Mouse (Mus musculus) spleen, adult 2 months (tissue): ENCODE measurements around the gene Phpt1. TPM values are rescaled to one million over a fixed set of nuclear protein-coding genes. Genes with fewer than 3 reads are reported as not detected.

Source experiments
- DNase-seq, 2 experiments: peaks; one replicate each; pipeline versions ENCODE4 v3.0.0 to v3.0.0-alpha.2; 2012 to 2021; ENCODE audit warnings: low spot score in 2 of 2, low read depth in 1 of 2
- H3K27ac ChIP-seq: fragments of 200-500 bp; 2 replicates; pipeline ENCODE4 v1.5.1; 2012; ENCODE audit warnings: low read length, inconsistent platforms; ENCODE audit not compliant: insufficient read depth
- H3K27me3 ChIP-seq: fragments of 200-500 bp; 2 replicates; pipeline ENCODE4 v1.6.1; 2012; ENCODE audit warnings: mild to moderate bottlenecking, moderate library complexity, low read length, inconsistent platforms; ENCODE audit not compliant: control insufficient read depth, insufficient read depth
- H3K36me3 ChIP-seq: fragments of 200-500 bp; 2 replicates; pipeline ENCODE4 v1.6.1; 2012; ENCODE audit warnings: mild to moderate bottlenecking, low read length, inconsistent platforms; ENCODE audit not compliant: control insufficient read depth, insufficient read depth
- H3K4me1 ChIP-seq: fragments of 200-500 bp; 2 replicates; pipeline ENCODE4 v1.6.1; 2011; ENCODE audit warnings: inconsistent platforms; ENCODE audit not compliant: control insufficient read depth, insufficient read depth, insufficient read length
- H3K4me3 ChIP-seq: fragments of 200-500 bp; 2 replicates; pipeline ENCODE4 v1.5.1; 2011; ENCODE audit warnings: mild to moderate bottlenecking, inconsistent platforms; ENCODE audit not compliant: insufficient read depth, insufficient read length; ENCODE audit errors: extremely low read depth
- CTCF ChIP-seq: fragments of 200-500 bp; IDR thresholded peaks from 2 replicates; pipeline ENCODE4 v1.5.1; 2011; ENCODE audit warnings: mild to moderate bottlenecking, inconsistent platforms; ENCODE audit not compliant: insufficient read depth, insufficient read length, insufficient replicate concordance; ENCODE audit errors: extremely low read depth
- POLR2A ChIP-seq: fragments of 200-500 bp; IDR thresholded peaks from 2 replicates; pipeline ENCODE4 v1.6.1; 2011; ENCODE audit warnings: low read depth, low read length, inconsistent platforms
- WGBS: fragments of 180-500 bp; shearing (Covaris S2); methylation state at CpG from one replicate; pipeline ENCODE4 v1.1.7; 2018; 5-methylcytosine and 5-hydroxymethylcytosine counted together
- polyA plus RNA-seq: library from polyadenylated mRNA; depleted of rRNA; stranded (reverse); fragments of >200 nt; gene quantifications from 2 replicates; pipeline ENCODE4 v1.2.3, GENCODE M21; 2012; rRNA removed

The Phpt1 gene
- polyA plus RNA-seq, 1 experiment = 22.5 TPM

DNA sequence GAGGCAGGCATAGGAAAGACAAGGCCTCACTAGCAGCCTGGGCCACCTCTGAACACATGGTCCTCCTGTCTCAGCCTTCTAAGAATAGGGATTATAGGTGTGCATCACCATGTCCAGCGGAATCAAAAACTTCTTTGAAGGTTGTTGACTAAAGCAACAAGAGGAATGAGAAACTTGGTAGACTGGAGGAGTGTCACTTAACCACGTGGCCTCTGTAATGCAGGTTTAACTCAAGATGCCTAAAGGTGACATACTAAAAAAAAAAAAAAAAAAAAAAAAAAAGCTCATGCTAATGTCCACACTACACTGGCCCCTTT lies 40.2 kb downstream of the Phpt1 start:
- TF ChIP-seq CTCF = no peak
- no peak for TF ChIP-seq POLR2A
- Histone ChIP-seq H3K27me3 (no peaks in the 10 kb centered on the region), H3K4me1 (peaks cover 20% of the 10 kb centered on the region), H3K36me3 (peaks cover 26% of the 10 kb centered on the region), H3K27ac (peak overlapping the region; percentile 96), H3K4me3 (no peak overlapping the region)
- WGBS = 81% methylated on average over 2 of the region's 2 CpGs
- no peak for DNase-seq

DNA sequence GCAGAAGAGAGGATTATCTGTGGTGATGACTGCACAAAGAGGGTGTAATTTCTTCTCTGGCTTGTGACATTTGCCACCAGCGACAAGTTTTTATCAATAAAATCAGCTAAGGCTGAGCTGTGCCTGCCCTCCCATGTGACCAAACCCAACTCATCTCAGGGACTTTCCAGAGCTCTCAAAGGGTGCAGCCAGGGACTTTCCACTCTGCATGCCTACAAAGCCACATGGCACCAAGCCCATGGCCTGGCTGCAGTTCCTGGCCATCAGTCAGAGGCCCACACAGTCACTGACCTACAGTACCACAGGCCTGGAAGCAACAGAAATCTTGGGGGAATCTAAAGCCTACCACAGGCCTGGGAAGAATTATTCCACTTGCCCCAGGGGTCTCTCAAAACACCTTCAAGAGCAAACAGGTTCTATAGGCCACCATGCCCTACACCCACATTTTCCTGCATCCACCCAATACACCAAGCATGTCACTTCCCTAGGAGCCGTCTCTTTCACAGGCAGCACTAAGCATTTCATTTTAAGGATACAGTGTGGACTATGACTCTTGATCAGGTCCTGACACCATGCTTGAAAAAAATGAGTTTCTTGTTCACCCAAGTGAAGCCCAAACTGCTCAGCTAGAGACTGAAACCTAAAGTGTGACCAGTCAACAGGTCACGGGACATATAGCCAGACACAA lies 40.7 kb downstream of the Phpt1 start:
- H3K36me3 ChIP-seq = peaks cover 28% of the 10 kb centered on the region
- peak overlapping the region; percentile 96 for H3K27ac ChIP-seq

DNA sequence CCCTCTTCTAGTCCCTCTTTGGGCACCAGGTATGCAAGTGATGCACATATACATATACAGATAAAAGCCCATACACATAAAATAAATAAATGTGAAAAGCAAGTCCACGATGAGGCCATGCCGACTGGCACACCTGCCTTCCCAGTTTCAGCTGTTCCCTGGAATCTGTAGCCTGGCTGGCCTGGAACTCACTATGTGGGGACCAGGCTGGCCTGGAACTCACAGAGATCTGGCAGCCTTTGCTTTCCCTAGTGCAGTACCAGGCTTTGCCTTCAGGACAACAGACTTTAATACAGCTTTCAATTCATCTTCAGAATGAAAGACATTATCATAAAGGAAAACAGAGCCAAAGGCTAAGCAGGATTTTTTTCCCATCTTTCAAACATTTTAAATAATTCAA lies 41.3 kb downstream of the Phpt1 start:
- H3K4me1 ChIP-seq = peaks cover 20% of the 10 kb centered on the region
- H3K36me3 ChIP-seq = peaks cover 31% of the 10 kb centered on the region
- peak overlapping the region; percentile 96 for H3K27ac ChIP-seq

More for the DNA sequence above, 40.7 kb downstream of the Phpt1 start:
- TF ChIP-seq CTCF (no peak), POLR2A (no peak)
- no peaks in the 10 kb centered on the region for H3K27me3 ChIP-seq
- peaks cover 20% of the 10 kb centered on the region for H3K4me1 ChIP-seq
- 29% methylated on average over 3 of the region's 3 CpGs for WGBS
- H3K4me3 ChIP-seq = no peak overlapping the region
- peak; percentile 77 for DNase-seq

DNA sequence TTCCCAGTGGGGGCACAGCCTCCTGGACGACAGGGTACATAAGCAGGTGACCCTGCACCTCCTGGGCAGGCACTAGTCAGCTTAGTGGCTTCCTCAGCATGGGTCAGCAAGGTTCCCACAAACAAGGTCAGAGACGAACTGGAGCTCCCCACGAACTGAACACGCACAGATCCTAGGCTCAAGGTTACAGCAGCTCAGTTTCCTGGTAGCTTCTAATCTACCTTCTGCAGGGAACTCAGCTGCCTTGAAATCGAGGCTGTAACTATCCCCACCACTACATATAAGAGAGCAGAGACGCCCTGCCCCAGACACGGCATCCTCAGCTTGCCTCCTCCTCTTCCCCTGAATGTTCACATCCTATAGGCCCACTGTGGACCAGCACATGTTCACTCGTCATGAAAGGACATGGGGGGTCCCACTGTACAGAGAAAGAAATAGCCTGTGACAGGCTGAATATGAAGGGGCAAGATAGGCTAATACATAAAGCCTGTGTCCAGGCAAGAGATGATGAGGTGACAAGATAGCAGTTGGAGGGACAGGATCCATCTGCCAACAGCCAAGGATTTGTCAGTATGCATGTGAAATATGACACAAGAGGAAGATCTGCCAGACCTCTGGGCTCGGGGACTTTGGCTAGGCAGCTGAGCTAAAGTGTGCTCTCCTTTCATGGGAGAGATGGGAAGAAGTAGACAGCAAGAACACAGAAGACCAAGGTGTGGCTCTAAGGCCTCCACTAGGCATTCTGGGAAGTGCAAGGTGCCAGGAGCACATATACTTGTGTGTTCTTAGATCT lies 48.3 kb downstream of the Phpt1 start:
- no peak for DNase-seq
- Histone ChIP-seq H3K27ac (no peak overlapping the region), H3K36me3 (peaks cover 64% of the 10 kb centered on the region), H3K27me3 (no peaks in the 10 kb centered on the region), H3K4me3 (no peak overlapping the region), H3K4me1 (no peaks in the 10 kb centered on the region)
- 87% methylated on average over 9 of the region's 9 CpGs for WGBS
- TF ChIP-seq CTCF (no peak), POLR2A (no peak)

More for the DNA sequence above, 41.3 kb downstream of the Phpt1 start:
- WGBS = 91% methylated on average over 2 of the region's 2 CpGs
- DNase-seq = no peak
- TF ChIP-seq POLR2A (no peak), CTCF (no peak)
- no peak overlapping the region for H3K4me3 ChIP-seq
- H3K27me3 ChIP-seq = no peaks in the 10 kb centered on the region

Other genes starting within 250 kb of the Phpt1 start
- gene Man1b1, start 242.9 kb downstream of the Phpt1 start, polyA plus RNA-seq = 11.4 and 14.6 TPM in 2 replicates
- 35.1 and 41.8 TPM in 2 replicates for gene Dpp7, start 218.9 kb downstream of the Phpt1 start, polyA plus RNA-seq
- 28.4 and 55.4 TPM in 2 replicates for gene Uap1l1, start 209.5 kb downstream of the Phpt1 start, polyA plus RNA-seq
- gene Sapcd2, start 202.9 kb downstream of the Phpt1 start, polyA plus RNA-seq = 6.7 and 9.4 TPM in 2 replicates
- 5.0 and 5.9 TPM in 2 replicates for gene Entpd2, start 179.3 kb downstream of the Phpt1 start, polyA plus RNA-seq
- gene Npdc1, start 175.9 kb downstream of the Phpt1 start, polyA plus RNA-seq = 31.0 and 36.5 TPM in 2 replicates
- 2.4 and 3.7 TPM in 2 replicates for gene Fut7, start 152.0 kb downstream of the Phpt1 start, polyA plus RNA-seq
- gene Abca2, start 146.5 kb downstream of the Phpt1 start, polyA plus RNA-seq = 61.1 and 67.6 TPM in 2 replicates
- gene Clic3, start 118.4 kb downstream of the Phpt1 start, polyA plus RNA-seq = 2.5 and 3.1 TPM in 2 replicates
- 68.7 and 86.4 TPM in 2 replicates for gene Paxx, start 114.1 kb downstream of the Phpt1 start, polyA plus RNA-seq
- 0.27 and 7.8 TPM in 2 replicates for gene Ptgds, start 105.2 kb downstream of the Phpt1 start, polyA plus RNA-seq
- not detected in 2 replicates for gene Lcn12, start 81.3 kb downstream of the Phpt1 start, polyA plus RNA-seq
- gene Fbxw5, start 74.5 kb downstream of the Phpt1 start, polyA plus RNA-seq = 34.7 and 42.0 TPM in 2 replicates
- 1.9 TPM in 2 replicates for gene C8g, start 73.5 kb downstream of the Phpt1 start, polyA plus RNA-seq
- gene Traf2, start 28.3 kb downstream of the Phpt1 start, polyA plus RNA-seq = 21.6 and 22.6 TPM in 2 replicates
- 56.2 and 74.7 TPM in 2 replicates for gene Edf1, start 17.4 kb downstream of the Phpt1 start, polyA plus RNA-seq
- gene Mamdc4, start 379 bp downstream of the Phpt1 start, polyA plus RNA-seq = 2.2 and 4.0 TPM in 2 replicates
- 6.3 and 7.6 TPM in 2 replicates for gene Ajm1, start 6.5 kb upstream of the Phpt1 start, polyA plus RNA-seq
- gene Rabl6, start 33.3 kb upstream of the Phpt1 start, polyA plus RNA-seq = 43.6 and 55.1 TPM in 2 replicates
- gene Ccdc183, start 42.5 kb upstream of the Phpt1 start, polyA plus RNA-seq = not detected in 2 replicates
- gene Tmem141, start 46.8 kb upstream of the Phpt1 start, polyA plus RNA-seq = 16.4 and 16.8 TPM in 2 replicates
- 71.2 and 120 TPM in 2 replicates for gene Fcna, start 52.8 kb upstream of the Phpt1 start, polyA plus RNA-seq
- not detected in 2 replicates for gene Lcn8, start 77.9 kb upstream of the Phpt1 start, polyA plus RNA-seq
- gene Lcn5, start 82.7 kb upstream of the Phpt1 start, polyA plus RNA-seq = not detected in 2 replicates
- not detected in 2 replicates for gene Lcn6, start 101.6 kb upstream of the Phpt1 start, polyA plus RNA-seq
- gene Lcn10, start 107.5 kb upstream of the Phpt1 start, polyA plus RNA-seq = not detected in 2 replicates
- not detected in 2 replicates for gene Obp2a, start 124.8 kb upstream of the Phpt1 start, polyA plus RNA-seq
- gene Bmyc, start 131.5 kb upstream of the Phpt1 start, polyA plus RNA-seq = 55.3 and 83.7 TPM in 2 replicates
- not detected in 2 replicates for gene Obp2b, start 161.8 kb upstream of the Phpt1 start, polyA plus RNA-seq
- gene Lcn3, start 190.3 kb upstream of the Phpt1 start, polyA plus RNA-seq = not detected in 2 replicates
- not detected in 2 replicates for gene Lcn11, start 201.8 kb upstream of the Phpt1 start, polyA plus RNA-seq
- gene Gm13539, start 207.0 kb upstream of the Phpt1 start, polyA plus RNA-seq = not detected in 2 replicates
- not detected in 2 replicates for gene Glt6d1, start 240.6 kb upstream of the Phpt1 start, polyA plus RNA-seq
- not detected in 2 replicates for gene Lcn9, start 247.9 kb upstream of the Phpt1 start, polyA plus RNA-seq